Mouse (Mus musculus) cerebellum, adult (tissue): ENCODE measurements around the gene Spcs2.

Source experiments
- ATAC-seq: cut with Nextera tagmentation; 2 replicates; pipeline ENCODE4 v1.9.2; 2017; ENCODE audit warnings: mild to moderate bottlenecking, moderate library complexity, mixed read lengths; ENCODE audit not compliant: insufficient number of reproducible peaks, low FRiP score, low TSS enrichment

Gene Spcs2

GRCm38 (mm10) chr7:99863362-99863761 is at the start of gene Spcs2:
Gene Spcs2, minus strand, starts transcription at chr7:99863462.
- ATAC-seq: no peak

- no peak for ATAC-seq
Observed at GRCm38 (mm10) chr7:99911038-99911437, 47.8 kb upstream of the Spcs2 start.

- ATAC-seq: no peak
Observed at GRCm38 (mm10) chr7:99907463-99907862, 44.2 kb upstream of the Spcs2 start.

GRCm38 (mm10) chr7:99906346-99906745 is 43.1 kb upstream of the Spcs2 start:
- no peak for ATAC-seq

DNA sequence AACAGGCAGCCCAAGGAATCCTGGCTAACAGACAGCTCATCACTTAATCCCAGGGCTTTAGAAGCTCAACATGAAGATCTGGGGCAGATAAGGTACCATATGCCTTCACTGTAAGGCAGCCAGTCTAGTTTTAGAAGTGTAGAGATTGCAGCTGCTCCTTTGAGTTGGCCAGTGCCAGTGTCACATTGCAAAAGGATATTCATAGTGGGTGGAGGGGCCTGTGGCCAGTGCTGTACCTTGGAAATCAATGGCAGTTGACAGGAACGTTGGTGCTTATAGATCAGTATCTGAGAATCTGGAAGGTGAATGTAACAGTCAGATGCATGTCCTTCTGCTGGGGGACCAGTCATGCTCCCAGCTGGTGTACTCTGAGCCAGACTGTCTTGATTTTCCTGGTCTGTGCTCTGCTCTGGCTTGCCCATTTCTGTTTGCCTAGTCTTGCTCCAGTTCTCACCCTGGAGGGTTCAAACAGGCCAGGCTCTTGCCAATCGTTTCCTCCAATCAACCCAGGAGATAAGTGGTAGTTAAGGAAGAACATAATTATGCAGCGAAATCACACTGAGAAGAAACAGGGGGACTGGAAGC is 41.3 kb upstream of the Spcs2 start:
- ATAC-seq: no peak

- no peak for ATAC-seq
Observed at GRCm38 (mm10) chr7:99902918-99903665, 39.8 kb upstream of the Spcs2 start.

GRCm38 (mm10) chr7:99902208-99902607 is 38.9 kb upstream of the Spcs2 start:
- no peak for ATAC-seq

GRCm38 (mm10) chr7:99896905-99897304 is 33.6 kb upstream of the Spcs2 start:
- no peak for ATAC-seq

GRCm38 (mm10) chr7:99894478-99894877 is 31.2 kb upstream of the Spcs2 start:
- ATAC-seq: no peak

- no peak for ATAC-seq
Observed at GRCm38 (mm10) chr7:99893967-99894366, 30.7 kb upstream of the Spcs2 start.

- no peak for ATAC-seq
Observed at GRCm38 (mm10) chr7:99892351-99892750, 29.1 kb upstream of the Spcs2 start.

GRCm38 (mm10) chr7:99891471-99891870 is 28.2 kb upstream of the Spcs2 start:
- no peak for ATAC-seq

- ATAC-seq: no peak
Observed at GRCm38 (mm10) chr7:99890168-99890755, 27.0 kb upstream of the Spcs2 start.

GRCm38 (mm10) chr7:99889175-99889880 is 26.1 kb upstream of the Spcs2 start:
- no peak for ATAC-seq

GRCm38 (mm10) chr7:99887743-99888142 is 24.5 kb upstream of the Spcs2 start:
- ATAC-seq: no peak

- no peak for ATAC-seq
Observed at GRCm38 (mm10) chr7:99887230-99887735, 24.0 kb upstream of the Spcs2 start.

GRCm38 (mm10) chr7:99878254-99878653 is 15.0 kb upstream of the Spcs2 start:
- no peak for ATAC-seq

DNA sequence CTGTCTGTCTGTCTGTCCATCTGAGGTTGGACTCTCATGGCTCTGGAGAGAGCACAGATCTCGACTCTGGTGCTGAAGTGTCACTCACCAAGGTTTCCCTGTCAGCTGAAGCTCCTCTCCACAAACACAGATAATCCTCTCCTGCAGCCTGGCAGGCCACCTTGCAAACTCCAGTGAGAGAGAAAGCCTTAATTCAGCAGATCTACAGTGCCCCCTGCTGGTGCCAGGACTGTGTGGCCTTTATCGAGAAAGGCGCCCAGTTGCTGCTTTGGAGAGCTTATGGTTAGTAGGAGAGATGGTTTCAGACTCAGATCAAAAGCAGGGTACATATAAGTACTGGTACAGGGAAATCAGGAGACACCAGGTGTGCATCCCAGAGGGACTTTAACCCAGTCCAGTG is 13.1 kb upstream of the Spcs2 start:
- ATAC-seq: peak; percentile 52; the same call in 1 of the 2 replicates

DNA sequence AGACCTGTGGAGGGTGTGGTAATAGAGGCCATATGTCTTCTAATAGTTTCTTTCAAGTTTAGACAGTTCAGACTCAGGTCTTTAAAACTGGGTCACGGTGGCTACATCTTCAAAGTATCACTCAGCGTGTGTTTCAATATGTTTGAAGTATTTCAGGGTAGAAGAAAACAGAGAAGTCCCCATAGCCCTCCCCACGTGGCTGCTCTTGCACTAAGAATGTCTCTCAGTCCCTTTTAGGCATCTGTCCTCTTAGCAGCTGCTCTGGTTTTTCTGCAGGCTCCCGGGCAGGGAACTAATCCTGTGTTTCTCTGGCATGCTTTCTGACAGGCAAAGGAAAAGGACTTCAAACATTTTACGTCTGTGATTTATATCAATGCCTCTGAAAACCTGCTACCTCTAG is 12.6 kb upstream of the Spcs2 start:
- no peak for ATAC-seq

DNA sequence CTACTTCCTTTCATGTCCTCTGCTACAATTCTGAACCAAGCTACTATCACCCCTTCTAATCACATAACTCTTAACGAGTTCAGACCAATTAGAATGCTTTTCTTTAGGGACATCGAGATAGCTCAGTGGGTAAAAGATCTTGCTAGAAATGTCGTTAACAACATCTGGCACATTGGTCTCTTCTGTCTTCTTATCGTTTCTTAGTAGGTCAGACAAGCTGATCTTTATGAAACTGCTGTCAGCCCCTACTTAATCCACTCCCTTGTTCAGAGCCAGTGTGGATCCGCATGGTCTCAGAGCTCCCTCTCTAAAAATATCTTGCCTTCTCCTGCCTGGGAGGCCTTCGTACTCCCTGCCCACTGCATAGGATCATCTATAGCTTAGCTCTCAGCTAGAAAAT is 10.7 kb upstream of the Spcs2 start:
- ATAC-seq: no peak

- ATAC-seq: no peak
Observed at GRCm38 (mm10) chr7:99869296-99869695, 6.0 kb upstream of the Spcs2 start.
